Mouse (Mus musculus): ENCODE results near the gene Sugp1. TPM values are rescaled to one million over a fixed set of nuclear protein-coding genes. Genes with fewer than 3 reads are reported as not detected.

Gene Sugp1
- 4.8 TPM for polyA plus RNA-seq (2014; fragmentation: Illumina TruSeq; extraction: RNeasy Lipid Tissue Mini Kit (QIAGEN cat#74804); ENCODE audit: low read depth, low replicate concordance)

GRCm38 (mm10) chr8:70042583-70043455 is at the start of gene Sugp1, which contains the start of gene Mau2:
Sugp1 (plus strand) TSS chr8:70042813.
Mau2 (minus strand) TSS chr8:70042734.

GRCm38 (mm10) chr8:69995776-69996588 is 46.6 kb upstream of the Sugp1 start, which contains the start of gene Gatad2a:
Gatad2a (minus strand) TSS chr8:69996384.

DNA sequence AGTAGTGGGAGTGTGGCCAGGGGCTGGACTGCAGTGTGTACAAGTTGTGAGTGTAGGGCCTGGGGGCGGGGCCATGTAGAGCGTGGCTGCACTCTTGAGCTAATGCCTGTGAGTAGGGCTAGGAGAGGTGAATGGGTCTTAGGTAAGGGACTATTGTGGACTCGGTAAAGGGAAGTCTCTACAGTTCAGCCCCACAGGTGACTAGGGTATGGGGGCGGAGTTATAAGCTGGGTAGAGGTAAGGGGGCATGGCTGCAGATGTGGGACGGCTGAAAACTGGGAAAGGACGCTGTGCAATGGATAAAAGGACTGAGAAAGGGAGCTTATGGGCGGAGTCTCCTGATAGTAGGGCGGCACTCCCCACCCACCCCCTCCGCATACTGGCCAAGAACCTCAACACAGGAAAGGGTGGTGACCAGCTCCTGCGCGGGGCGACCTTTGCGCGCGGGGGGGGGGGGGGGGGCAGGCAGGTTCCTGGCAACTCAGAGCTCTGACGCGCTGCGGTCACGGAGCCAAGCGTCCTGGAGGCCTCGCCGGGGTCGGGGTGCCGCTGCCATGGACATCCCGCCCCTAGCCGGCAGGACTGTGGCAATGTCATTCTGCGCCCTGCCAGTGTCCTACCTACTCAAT is 29.9 kb downstream of the Sugp1 start, which contains the start of gene Tm6sf2:
TSS of gene Tm6sf2 (plus strand) at position 484 of the 629 bp plus-strand sequence.

DNA sequence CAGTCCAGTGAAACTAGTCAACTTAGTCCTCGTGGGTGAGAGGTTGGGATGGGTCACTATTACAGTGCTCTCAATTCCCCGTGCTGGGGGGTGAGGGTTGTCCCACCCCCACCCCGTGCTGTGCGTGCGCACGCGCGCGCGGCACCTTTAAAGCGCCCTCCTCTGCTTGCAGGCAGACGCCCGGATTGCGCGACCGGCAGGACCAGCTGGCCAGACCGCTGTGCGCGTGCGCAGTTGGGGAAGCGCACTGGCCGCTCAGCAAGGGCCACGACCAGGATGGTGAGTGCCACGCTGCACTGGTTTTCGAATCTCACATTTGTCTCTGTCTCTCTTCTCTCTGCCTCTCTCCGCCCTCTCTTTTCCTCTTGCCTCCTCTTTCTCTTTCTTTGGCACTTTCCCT is 40.7 kb downstream of the Sugp1 start, which contains the start of gene Hapln4:
TSS of gene Hapln4 (plus strand) at position 173 of the 400 bp plus-strand sequence.

GRCm38 (mm10) chr8:70120667-70121066 is 78.1 kb downstream of the Sugp1 start, which contains the start of gene Ncan:
Ncan (minus strand) TSS chr8:70120873.

Other genes starting within 250 kb of the Sugp1 start
- 1.5 TPM for gene Gmip, start 234.1 kb upstream of the Sugp1 start, polyA plus RNA-seq (2014; fragmentation: Illumina TruSeq; extraction: RNeasy Lipid Tissue Mini Kit (QIAGEN cat#74804); ENCODE audit: low read depth, low replicate concordance)
- 2.6 TPM for gene Lpar2, start 220.4 kb upstream of the Sugp1 start, polyA plus RNA-seq (2014; fragmentation: Illumina TruSeq; extraction: RNeasy Lipid Tissue Mini Kit (QIAGEN cat#74804); ENCODE audit: low read depth, low replicate concordance)
- gene Pbx4, start 210.3 kb upstream of the Sugp1 start, polyA plus RNA-seq (2014; fragmentation: Illumina TruSeq; extraction: RNeasy Lipid Tissue Mini Kit (QIAGEN cat#74804); ENCODE audit: low read depth, low replicate concordance) = not detected
- not detected for gene Cilp2, start 155.1 kb upstream of the Sugp1 start, polyA plus RNA-seq (2014; fragmentation: Illumina TruSeq; extraction: RNeasy Lipid Tissue Mini Kit (QIAGEN cat#74804); ENCODE audit: low read depth, low replicate concordance)
- gene Tssk6, start 140.6 kb upstream of the Sugp1 start, polyA plus RNA-seq (2014; fragmentation: Illumina TruSeq; extraction: RNeasy Lipid Tissue Mini Kit (QIAGEN cat#74804); ENCODE audit: low read depth, low replicate concordance) = not detected
- gene Ndufa13, start 140.3 kb upstream of the Sugp1 start, polyA plus RNA-seq (2014; fragmentation: Illumina TruSeq; extraction: RNeasy Lipid Tissue Mini Kit (QIAGEN cat#74804); ENCODE audit: low read depth, low replicate concordance) = 1.2 TPM
- not detected for gene Yjefn3, start 140.1 kb upstream of the Sugp1 start, polyA plus RNA-seq (2014; fragmentation: Illumina TruSeq; extraction: RNeasy Lipid Tissue Mini Kit (QIAGEN cat#74804); ENCODE audit: low read depth, low replicate concordance)
- 5.7 TPM for gene Gatad2a, start 46.4 kb upstream of the Sugp1 start, polyA plus RNA-seq (2014; fragmentation: Illumina TruSeq; extraction: RNeasy Lipid Tissue Mini Kit (QIAGEN cat#74804); ENCODE audit: low read depth, low replicate concordance)
- 7.8 TPM for gene Mau2, start 79 bp upstream of the Sugp1 start, polyA plus RNA-seq (2014; fragmentation: Illumina TruSeq; extraction: RNeasy Lipid Tissue Mini Kit (QIAGEN cat#74804); ENCODE audit: low read depth, low replicate concordance)
- 2.3 TPM for gene Tm6sf2, start 30.1 kb downstream of the Sugp1 start, polyA plus RNA-seq (2014; fragmentation: Illumina TruSeq; extraction: RNeasy Lipid Tissue Mini Kit (QIAGEN cat#74804); ENCODE audit: low read depth, low replicate concordance)
- gene Hapln4, start 40.6 kb downstream of the Sugp1 start, polyA plus RNA-seq (2014; fragmentation: Illumina TruSeq; extraction: RNeasy Lipid Tissue Mini Kit (QIAGEN cat#74804); ENCODE audit: low read depth, low replicate concordance) = not detected
- not detected for gene Ncan, start 78.1 kb downstream of the Sugp1 start, polyA plus RNA-seq (2014; fragmentation: Illumina TruSeq; extraction: RNeasy Lipid Tissue Mini Kit (QIAGEN cat#74804); ENCODE audit: low read depth, low replicate concordance)
- 1.2 TPM for gene Nr2c2ap, start 88.5 kb downstream of the Sugp1 start, polyA plus RNA-seq (2014; fragmentation: Illumina TruSeq; extraction: RNeasy Lipid Tissue Mini Kit (QIAGEN cat#74804); ENCODE audit: low read depth, low replicate concordance)
- 0.81 TPM for gene Rfxank, start 96.3 kb downstream of the Sugp1 start, polyA plus RNA-seq (2014; fragmentation: Illumina TruSeq; extraction: RNeasy Lipid Tissue Mini Kit (QIAGEN cat#74804); ENCODE audit: low read depth, low replicate concordance)
- gene Borcs8, start 96.7 kb downstream of the Sugp1 start, polyA plus RNA-seq (2014; fragmentation: Illumina TruSeq; extraction: RNeasy Lipid Tissue Mini Kit (QIAGEN cat#74804); ENCODE audit: low read depth, low replicate concordance) = 9.1 TPM
- gene Mef2b, start 96.9 kb downstream of the Sugp1 start, polyA plus RNA-seq (2014; fragmentation: Illumina TruSeq; extraction: RNeasy Lipid Tissue Mini Kit (QIAGEN cat#74804); ENCODE audit: low read depth, low replicate concordance) = not detected
- 4.8 TPM for gene Tmem161a, start 129.5 kb downstream of the Sugp1 start, polyA plus RNA-seq (2014; fragmentation: Illumina TruSeq; extraction: RNeasy Lipid Tissue Mini Kit (QIAGEN cat#74804); ENCODE audit: low read depth, low replicate concordance)
- gene Slc25a42, start 169.5 kb downstream of the Sugp1 start, polyA plus RNA-seq (2014; fragmentation: Illumina TruSeq; extraction: RNeasy Lipid Tissue Mini Kit (QIAGEN cat#74804); ENCODE audit: low read depth, low replicate concordance) = 4.1 TPM
- 3.2 TPM for gene Sugp2, start 191.4 kb downstream of the Sugp1 start, polyA plus RNA-seq (2014; fragmentation: Illumina TruSeq; extraction: RNeasy Lipid Tissue Mini Kit (QIAGEN cat#74804); ENCODE audit: low read depth, low replicate concordance)
- gene Armc6, start 191.7 kb downstream of the Sugp1 start, polyA plus RNA-seq (2014; fragmentation: Illumina TruSeq; extraction: RNeasy Lipid Tissue Mini Kit (QIAGEN cat#74804); ENCODE audit: low read depth, low replicate concordance) = 0.93 TPM
- not detected for gene Homer3, start 240.0 kb downstream of the Sugp1 start, polyA plus RNA-seq (2014; fragmentation: Illumina TruSeq; extraction: RNeasy Lipid Tissue Mini Kit (QIAGEN cat#74804); ENCODE audit: low read depth, low replicate concordance)

Data from kidney, adult 10 weeks (tissue).